Mouse (Mus musculus) liver, embryonic 14.5 days (tissue): ENCODE measurements around the gene Zfp112. TPM values are rescaled to one million over a fixed set of nuclear protein-coding genes. Genes with fewer than 3 reads are reported as not detected.

ENCODE experiments used
- ATAC-seq: fragments of 200-750 bp; cut with Nextera tagmentation; 2 replicates; pipeline ENCODE4 v1.8.0; 2017; ENCODE audit warnings: moderate number of reproducible peaks, mild to moderate bottlenecking, moderate library complexity; ENCODE audit not compliant: insufficient read depth
- DNase-seq, 3 experiments: peaks; one replicate each; pipeline ENCODE4 v3.0.0-alpha.2; 2012 to 2013; ENCODE audit warnings: low read depth in 3 of 3, low spot score in 3 of 3
- H3K27ac ChIP-seq: fragments of 300-500 bp; sonication (generic); 2 replicates; pipeline ENCODE4 v1.5.1; 2014; ENCODE audit warnings: moderate library complexity, mild to moderate bottlenecking, control low read depth, inconsistent platforms
- H3K27me3 ChIP-seq: fragments of 300-500 bp; sonication (generic); 2 replicates; pipeline ENCODE4 v1.6.1; 2014; ENCODE audit warnings: mild to moderate bottlenecking, low read length, moderate library complexity; ENCODE audit not compliant: control insufficient read depth, insufficient read depth
- H3K36me3 ChIP-seq: fragments of 300-500 bp; sonication (generic); replicated peaks from 2 replicates; pipeline ENCODE4 v1.6.1; 2014; ENCODE audit warnings: low read depth; ENCODE audit not compliant: control insufficient read depth, insufficient read depth
- H3K4me1 ChIP-seq, 2 experiments: fragments of 200-500 bp in 1 of 2; fragments of 300-500 bp in 1 of 2; sonication (generic) in 1 of 2; replicated peaks; 2 replicates each; pipeline ENCODE4 v1.6.1; 2012 to 2014; ENCODE audit warnings: antibody characterized with exemption in 1 of 2, inconsistent platforms in 1 of 2, low read length in 1 of 2; ENCODE audit not compliant: control insufficient read depth in 2 of 2, insufficient read depth in 2 of 2
- H3K4me2 ChIP-seq: fragments of 300-500 bp; sonication (generic); 2 replicates; pipeline ENCODE4 v1.6.1; 2014; ENCODE audit warnings: low read depth, mild to moderate bottlenecking, control low read depth, moderate library complexity
- H3K4me3 ChIP-seq, 2 experiments: fragments of 200-500 bp in 1 of 2; fragments of 300-500 bp in 1 of 2; sonication (generic) in 1 of 2; 2 replicates each; pipeline ENCODE4 v1.5.1; 2012 to 2014; ENCODE audit warnings: low read depth in 2 of 2, low read length in 2 of 2, mild to moderate bottlenecking in 2 of 2, control low read depth in 1 of 2, inconsistent platforms in 1 of 2, moderate library complexity in 1 of 2; ENCODE audit not compliant: insufficient read depth in 1 of 2
- H3K9ac ChIP-seq: fragments of 300-500 bp; sonication (generic); replicated peaks from 2 replicates; pipeline ENCODE4 v1.6.1; 2014; ENCODE audit warnings: mild to moderate bottlenecking, control low read depth, moderate library complexity
- H3K9me3 ChIP-seq: fragments of 300-500 bp; sonication (generic); 2 replicates; pipeline ENCODE4 v1.6.1; 2016; ENCODE audit warnings: low read length, mixed read lengths; ENCODE audit not compliant: control insufficient read depth
- CTCF ChIP-seq: IDR thresholded peaks from 2 replicates; pipeline ENCODE4 v1.5.1; 2016; ENCODE audit warnings: antibody characterized with exemption, low read depth, control low read depth
- EP300 ChIP-seq: IDR thresholded peaks from 2 replicates; pipeline ENCODE4 v1.6.1; 2016; ENCODE audit warnings: antibody characterized with exemption, low read depth
- WGBS: fragments of 180-500 bp; shearing (Covaris S2); extraction: QIAGEN DNeasy Blood & Tissue Kit; methylation state at CpG from one replicate; pipeline ENCODE4 v1.1.7; 2014; ENCODE audit not compliant: insufficient replicate concordance; 5-methylcytosine and 5-hydroxymethylcytosine counted together
- polyA plus RNA-seq, 2 experiments: library from polyadenylated mRNA; depleted of rRNA in 1 of 2; stranded (reverse) in 1 of 2; unstranded in 1 of 2; fragments of >200 nt; fragmentation: Nextera tagmentation in 1 of 2; extraction: Ambion mirVana in 1 of 2; gene quantifications; 2 replicates each; pipeline versions ENCODE4 v1.2.1 to v1.2.3; 2012 to 2014

Zfp112 gene
- polyA plus RNA-seq, 2 experiments = 0.22 to 0.36 TPM

- DNase-seq (no peak), ATAC-seq (no peak)
- peaks cover 12% of the 10 kb centered on the region for H3K36me3 ChIP-seq
- 80% methylated on average over 4 of the region's 4 CpGs for WGBS
- no peak overlapping the region for H3K9ac ChIP-seq
- peaks cover 0 to 13% of the 10 kb centered on the region in 2 experiments; a peak in 3 of 4 replicates for H3K4me1 ChIP-seq
- H3K4me2 ChIP-seq = no peak overlapping the region
- no peak for TF ChIP-seq CTCF
- TF ChIP-seq EP300 = no peak
- no peaks in the 10 kb centered on the region for H3K27me3 ChIP-seq
- H3K4me3 ChIP-seq = no peak overlapping the region
- H3K27ac ChIP-seq = no peak overlapping the region
- no peaks in the 10 kb centered on the region for H3K9me3 ChIP-seq
Observed at GRCm38 (mm10) chr7:24086871-24087270, 25.2 kb upstream of the Zfp112 start.

- ATAC-seq (no peak), DNase-seq (no peak)
- H3K4me1 ChIP-seq = peaks cover 0 to 12% of the 10 kb centered on the region in 2 experiments; a peak in 3 of 4 replicates
- no peak overlapping the region for H3K27ac ChIP-seq
- no peaks in the 10 kb centered on the region for H3K27me3 ChIP-seq
- no peak overlapping the region for H3K4me2 ChIP-seq
- WGBS = 82% methylated on average over 12 of the region's 12 CpGs
- TF ChIP-seq EP300 (no peak), CTCF (no peak)
- peaks cover 12% of the 10 kb centered on the region for H3K36me3 ChIP-seq
- H3K4me3 ChIP-seq = no peak overlapping the region
- no peaks in the 10 kb centered on the region for H3K9me3 ChIP-seq
- no peak overlapping the region for H3K9ac ChIP-seq
Observed at GRCm38 (mm10) chr7:24087485-24088125, 24.5 kb upstream of the Zfp112 start.

GRCm38 (mm10) chr7:24104403-24104802 is 7.7 kb upstream of the Zfp112 start:
- no peaks in the 10 kb centered on the region for H3K4me1 ChIP-seq
- H3K27ac ChIP-seq = no peak overlapping the region
- H3K36me3 ChIP-seq = peaks cover 73% of the 10 kb centered on the region
- H3K9ac ChIP-seq = no peak overlapping the region
- TF ChIP-seq CTCF = no peak
- no peak for TF ChIP-seq EP300
- no peak for DNase-seq
- H3K4me3 ChIP-seq = no peak overlapping the region
- H3K9me3 ChIP-seq = peaks cover 47% of the 10 kb centered on the region
- no peak overlapping the region for H3K4me2 ChIP-seq
- H3K27me3 ChIP-seq = no peaks in the 10 kb centered on the region
- WGBS = 80% methylated on average over 9 of the region's 9 CpGs
- no peak for ATAC-seq

- ATAC-seq = no peak
- TF ChIP-seq EP300 (no peak), CTCF (no peak)
- Histone ChIP-seq H3K4me1 (no peaks in the 10 kb centered on the region), H3K27ac (no peak overlapping the region), H3K4me3 (no peak overlapping the region), H3K27me3 (no peaks in the 10 kb centered on the region), H3K9ac (no peak overlapping the region), H3K9me3 (peaks cover 47% of the 10 kb centered on the region), H3K36me3 (peaks cover 70% of the 10 kb centered on the region), H3K4me2 (no peak overlapping the region)
- WGBS = 87% methylated on average over 18 of the region's 18 CpGs
- no peak for DNase-seq
Observed at GRCm38 (mm10) chr7:24105144-24105703, 6.9 kb upstream of the Zfp112 start.

- Histone ChIP-seq H3K9ac (no peak overlapping the region), H3K9me3 (peaks cover 20% of the 10 kb centered on the region), H3K4me3 (no peak overlapping the region), H3K27ac (no peak overlapping the region), H3K4me1 (peaks cover 0 to 3% of the 10 kb centered on the region in 2 experiments; a peak in 1 of 4 replicates), H3K27me3 (no peaks in the 10 kb centered on the region), H3K36me3 (peaks cover 16% of the 10 kb centered on the region), H3K4me2 (no peak overlapping the region)
- no peak for ATAC-seq
- 84% methylated on average over 7 of the region's 7 CpGs for WGBS
- no peak for DNase-seq
- TF ChIP-seq EP300 = no peak
- no peak for TF ChIP-seq CTCF
Observed at GRCm38 (mm10) chr7:24110839-24111238, 1.3 kb upstream of the Zfp112 start.
